Mouse (Mus musculus): ENCODE data around the gene Gtf3a. TPM values are rescaled to one million over a fixed set of nuclear protein-coding genes. Genes with fewer than 3 reads are reported as not detected.

Gene Gtf3a
- polyA plus RNA-seq, 1 experiment from 2014 or later = 64.9 TPM

DNA sequence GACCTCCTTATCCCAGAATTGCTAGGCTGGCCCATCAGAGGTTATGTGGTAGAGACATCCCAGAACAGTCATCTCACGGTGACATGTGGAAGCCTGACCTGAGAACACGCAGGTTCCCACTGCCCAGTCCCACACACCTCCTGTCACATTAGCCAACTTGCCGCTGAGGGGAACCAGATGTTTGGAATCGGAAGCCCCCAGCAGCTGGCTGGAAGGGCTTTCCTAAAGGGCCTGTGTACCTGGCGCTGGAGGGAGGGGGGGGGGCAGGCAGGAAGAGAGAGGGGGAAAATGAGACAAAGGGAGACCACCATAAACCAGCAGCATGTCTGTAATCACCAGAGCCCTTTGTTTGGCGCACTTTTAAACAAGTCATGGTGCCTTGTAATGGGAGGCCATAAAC is 28.6 kb upstream of the Gtf3a start:
- no peak overlapping the region for H3K9ac ChIP-seq (ENCODE audit: low read depth, low read length)
- no peaks in the 10 kb centered on the region for H3K4me1 ChIP-seq (replicated peaks; ENCODE audit: control insufficient read depth, insufficient read depth, low read length)
- 31% methylated on average over 6 of the region's 6 CpGs for WGBS
- no peak for TF ChIP-seq CTCF (IDR thresholded peaks at IDR 0.05; ENCODE audit: low read depth)
- H3K27me3 ChIP-seq (replicated peaks; ENCODE audit: control insufficient read depth, insufficient read depth, low read length) = no peaks in the 10 kb centered on the region
- ATAC-seq = 0 out of 2 replicates have a peak, but pooled peaks have one; percentile 14
- H3K27ac ChIP-seq (ENCODE audit: low read depth, low read length) = no peak overlapping the region
- H3K9me3 ChIP-seq (ENCODE audit: control insufficient read depth) = no peaks in the 10 kb centered on the region
- no peaks in the 10 kb centered on the region for H3K36me3 ChIP-seq (ENCODE audit: control insufficient read depth, insufficient read depth)
- peak overlapping the region; percentile 62 for H3K4me2 ChIP-seq (replicated peaks; ENCODE audit: low read depth)
- H3K4me3 ChIP-seq (ENCODE audit: low read depth, low read length) = peak overlapping the region; percentile 18; the same call in 1 of the 2 replicates

DNA sequence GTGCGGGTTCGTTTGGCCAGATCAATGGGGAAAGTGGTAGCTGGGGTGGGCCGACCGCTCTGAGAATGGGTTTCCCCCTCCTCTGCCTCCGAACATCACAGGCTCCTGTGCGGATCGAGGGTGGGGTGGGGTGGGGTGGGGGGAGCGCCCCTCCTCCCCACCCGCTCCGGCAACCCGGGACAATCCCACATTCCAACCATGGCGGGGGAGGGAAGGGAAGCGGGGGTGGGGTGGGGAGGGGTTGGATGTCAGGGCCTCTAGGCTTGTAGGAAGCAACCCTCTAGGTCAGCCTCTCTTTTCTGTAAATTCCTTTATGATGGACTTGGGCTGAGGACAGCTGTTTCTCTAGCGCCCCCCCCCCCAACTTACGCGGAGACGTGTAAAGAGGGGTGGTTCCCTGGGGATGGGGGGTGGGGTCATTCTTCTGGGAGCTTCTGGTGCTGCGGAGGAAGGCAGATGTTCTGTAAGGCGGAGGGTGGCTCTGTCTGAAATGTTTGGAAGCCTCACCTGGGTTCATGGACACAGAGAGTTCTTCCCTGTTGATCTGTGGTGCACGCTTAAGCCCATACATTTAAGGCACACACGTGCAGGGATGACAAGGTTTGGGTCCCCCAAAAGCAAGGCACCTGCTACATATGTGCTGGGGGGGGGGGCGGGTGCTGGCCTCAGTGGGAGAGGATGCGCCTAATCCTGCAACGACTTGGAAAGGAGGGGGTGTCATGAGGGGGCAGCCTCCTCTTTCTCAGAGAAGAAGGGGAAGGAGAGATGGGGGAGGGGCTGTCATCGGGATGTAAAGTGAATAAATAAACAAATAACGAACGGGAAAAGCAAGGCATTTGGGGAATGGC is 27.9 kb upstream of the Gtf3a start:
- Histone ChIP-seq H3K9ac (ENCODE audit: low read depth, low read length) (0 out of 2 replicates have a peak overlapping the region, but pooled peaks have one; percentile 22), H3K36me3 (ENCODE audit: control insufficient read depth, insufficient read depth) (no peaks in the 10 kb centered on the region), H3K4me2 (replicated peaks; ENCODE audit: low read depth) (peak overlapping the region; percentile 62), H3K27me3 (replicated peaks; ENCODE audit: control insufficient read depth, insufficient read depth, low read length) (no peaks in the 10 kb centered on the region), H3K9me3 (ENCODE audit: control insufficient read depth) (no peaks in the 10 kb centered on the region), H3K27ac (ENCODE audit: low read depth, low read length) (no peak overlapping the region), H3K4me3 (ENCODE audit: low read depth, low read length) (peak overlapping the region; percentile 18), H3K4me1 (replicated peaks; ENCODE audit: control insufficient read depth, insufficient read depth, low read length) (no peaks in the 10 kb centered on the region)
- peak; percentile 19; the same call in 1 of the 2 replicates for ATAC-seq
- WGBS = 7% methylated on average over 23 of the region's 27 CpGs
- no peak for TF ChIP-seq CTCF (IDR thresholded peaks at IDR 0.05; ENCODE audit: low read depth)

DNA sequence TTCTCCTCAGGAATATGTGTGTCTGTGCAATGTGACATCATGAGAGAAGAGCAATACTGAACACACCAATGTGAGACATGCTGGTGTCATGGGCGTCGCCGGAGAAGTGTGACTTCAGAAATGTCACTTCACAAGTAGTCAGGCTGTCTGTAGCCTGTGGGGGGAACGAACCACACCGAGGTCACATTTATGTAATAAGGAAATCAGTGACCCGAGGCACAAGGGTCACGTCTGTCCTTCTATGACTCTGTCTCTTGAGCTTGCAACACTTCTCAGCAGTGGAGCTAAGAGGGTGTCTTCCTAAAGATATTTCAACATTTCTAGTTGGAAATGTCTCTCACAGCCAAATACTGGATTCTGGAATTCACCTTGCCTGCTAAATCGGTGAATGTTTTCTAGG is 27.2 kb upstream of the Gtf3a start:
- H3K4me2 ChIP-seq (replicated peaks; ENCODE audit: low read depth) = no peak overlapping the region
- no peaks in the 10 kb centered on the region for H3K27me3 ChIP-seq (replicated peaks; ENCODE audit: control insufficient read depth, insufficient read depth, low read length)
- H3K9ac ChIP-seq (ENCODE audit: low read depth, low read length) = no peak overlapping the region
- no peak overlapping the region for H3K4me3 ChIP-seq (ENCODE audit: low read depth, low read length)
- no peak; the same call in 1 of the 2 replicates for ATAC-seq
- no peaks in the 10 kb centered on the region for H3K4me1 ChIP-seq (replicated peaks; ENCODE audit: control insufficient read depth, insufficient read depth, low read length)
- H3K36me3 ChIP-seq (ENCODE audit: control insufficient read depth, insufficient read depth) = no peaks in the 10 kb centered on the region
- TF ChIP-seq CTCF (IDR thresholded peaks at IDR 0.05; ENCODE audit: low read depth) = no peak
- no peak overlapping the region for H3K27ac ChIP-seq (ENCODE audit: low read depth, low read length)
- H3K9me3 ChIP-seq (ENCODE audit: control insufficient read depth) = no peaks in the 10 kb centered on the region
- 53% methylated on average over 8 of the region's 8 CpGs for WGBS

DNA sequence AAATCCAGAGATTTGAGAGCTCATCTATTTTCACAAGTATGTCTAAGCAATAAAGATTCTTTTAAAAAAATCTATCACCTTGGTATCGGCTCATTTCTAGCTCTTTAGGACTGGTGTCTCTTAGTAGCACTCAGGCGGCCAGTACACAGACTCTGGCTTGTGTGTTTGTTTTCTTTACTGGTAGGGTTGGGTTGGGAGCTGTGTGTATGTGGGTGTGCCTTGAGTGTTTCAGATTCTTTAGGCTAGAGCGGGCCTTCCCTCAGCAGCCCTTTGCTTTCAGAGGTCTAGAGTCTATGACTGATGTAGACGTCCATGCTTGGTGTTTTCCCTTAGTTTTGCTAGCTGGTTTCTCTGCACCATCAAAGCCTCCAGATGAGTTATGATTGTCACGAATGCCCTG is 24.9 kb upstream of the Gtf3a start:
- TF ChIP-seq CTCF (IDR thresholded peaks at IDR 0.05; ENCODE audit: low read depth) = no peak
- Histone ChIP-seq H3K9ac (ENCODE audit: low read depth, low read length) (no peak overlapping the region), H3K4me3 (ENCODE audit: low read depth, low read length) (no peak overlapping the region), H3K4me2 (replicated peaks; ENCODE audit: low read depth) (no peak overlapping the region), H3K9me3 (ENCODE audit: control insufficient read depth) (no peaks in the 10 kb centered on the region), H3K36me3 (ENCODE audit: control insufficient read depth, insufficient read depth) (no peaks in the 10 kb centered on the region), H3K4me1 (replicated peaks; ENCODE audit: control insufficient read depth, insufficient read depth, low read length) (no peaks in the 10 kb centered on the region), H3K27me3 (replicated peaks; ENCODE audit: control insufficient read depth, insufficient read depth, low read length) (no peaks in the 10 kb centered on the region), H3K27ac (ENCODE audit: low read depth, low read length) (no peak overlapping the region)
- no peak for ATAC-seq
- whole genome bisulfite sequencing = 65% methylated on average over 5 of the region's 5 CpGs

DNA sequence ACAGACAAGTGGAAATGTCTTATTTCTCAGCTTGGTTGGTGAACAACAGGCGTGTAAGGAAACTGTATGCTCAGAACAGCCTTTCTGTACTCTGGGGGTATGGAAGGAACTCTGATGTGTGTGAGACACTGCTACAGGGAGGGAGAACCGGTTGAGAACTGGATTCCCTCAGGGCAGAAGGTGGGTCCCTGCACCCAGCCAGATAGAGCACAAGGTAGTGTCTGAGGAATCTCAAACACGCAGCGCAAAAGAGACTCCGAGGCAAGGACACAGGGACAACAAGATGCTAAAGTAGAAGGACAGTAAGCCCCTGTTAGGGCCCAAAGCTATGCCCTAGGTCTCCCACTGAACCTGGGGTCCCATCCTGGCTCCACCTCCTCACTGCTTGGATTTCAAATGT is 21.8 kb upstream of the Gtf3a start:
- no peak overlapping the region for H3K27ac ChIP-seq (ENCODE audit: low read depth, low read length)
- no peak overlapping the region for H3K4me2 ChIP-seq (replicated peaks; ENCODE audit: low read depth)
- H3K9ac ChIP-seq (ENCODE audit: low read depth, low read length) = no peak overlapping the region
- H3K27me3 ChIP-seq (replicated peaks; ENCODE audit: control insufficient read depth, insufficient read depth, low read length) = no peaks in the 10 kb centered on the region
- no peak for TF ChIP-seq CTCF (IDR thresholded peaks at IDR 0.05; ENCODE audit: low read depth)
- no peaks in the 10 kb centered on the region for H3K9me3 ChIP-seq (ENCODE audit: control insufficient read depth)
- no peaks in the 10 kb centered on the region for H3K4me1 ChIP-seq (replicated peaks; ENCODE audit: control insufficient read depth, insufficient read depth, low read length)
- no peak overlapping the region for H3K4me3 ChIP-seq (ENCODE audit: low read depth, low read length)
- 79% methylated on average over 5 of the region's 5 CpGs for WGBS
- ATAC-seq = no peak
- no peaks in the 10 kb centered on the region for H3K36me3 ChIP-seq (ENCODE audit: control insufficient read depth, insufficient read depth)

DNA sequence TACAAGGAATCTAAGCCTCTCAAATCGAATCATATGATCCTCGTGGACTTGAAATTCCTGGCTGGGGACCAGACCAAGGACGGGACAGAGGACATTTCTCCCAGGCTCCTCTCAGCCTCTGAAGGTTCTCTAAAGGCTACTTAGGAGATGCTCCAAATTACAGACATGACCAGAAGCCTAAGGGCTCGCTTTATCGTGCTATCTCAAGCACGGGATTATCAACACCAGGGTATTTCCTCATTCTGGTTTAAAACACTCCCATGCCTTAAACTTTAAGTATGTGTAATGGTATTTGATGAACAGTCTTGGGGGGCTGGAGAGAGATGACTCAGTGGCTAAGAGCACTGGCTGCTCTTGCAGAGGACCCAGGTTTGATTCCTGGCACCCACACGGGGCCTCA is 17.0 kb upstream of the Gtf3a start:
- Histone ChIP-seq H3K4me3 (ENCODE audit: low read depth, low read length) (no peak overlapping the region), H3K36me3 (ENCODE audit: control insufficient read depth, insufficient read depth) (no peaks in the 10 kb centered on the region), H3K27me3 (replicated peaks; ENCODE audit: control insufficient read depth, insufficient read depth, low read length) (no peaks in the 10 kb centered on the region), H3K9ac (ENCODE audit: low read depth, low read length) (no peak overlapping the region), H3K27ac (ENCODE audit: low read depth, low read length) (no peak overlapping the region), H3K4me1 (replicated peaks; ENCODE audit: control insufficient read depth, insufficient read depth, low read length) (no peaks in the 10 kb centered on the region), H3K4me2 (replicated peaks; ENCODE audit: low read depth) (no peak overlapping the region), H3K9me3 (ENCODE audit: control insufficient read depth) (no peaks in the 10 kb centered on the region)
- 69% methylated on average over 7 of the region's 7 CpGs for WGBS
- no peak for TF ChIP-seq CTCF (IDR thresholded peaks at IDR 0.05; ENCODE audit: low read depth)
- no peak for ATAC-seq

Measured in intestine, postnatal 0 days (tissue).